ENCODE assay signal across 25 mouse cellular contexts in genomic region chr3:132776686-132777085, GRCm38 (mm10).
"Had no signal": no experiment of that assay in that cellular context is flagged by ENCODE, and none has a peak within 500 bp of the region (broad histone marks: within the 10 kb centered on the region; RNA-seq: fewer than 3 reads in every experiment).

No protein-coding gene starts in this region.

- H3K4me2 ChIP-seq: heart, embryonic 11.5 days; heart, embryonic 13.5 days; heart, embryonic 15.5 days; hindbrain, embryonic 13.5 days; hindbrain, embryonic 15.5 days; kidney, embryonic 15.5 days; limb, embryonic 13.5 days; limb, embryonic 15.5 days had no signal

- H3K9me3 ChIP-seq: heart, embryonic 13.5 days; heart, embryonic 15.5 days; hindbrain, embryonic 13.5 days; hindbrain, embryonic 15.5 days; kidney, embryonic 15.5 days; limb, embryonic 13.5 days; limb, embryonic 15.5 days had no signal

- H3K4me3 ChIP-seq: heart, adult 2 months; heart, embryonic 13.5 days; heart, embryonic 15.5 days; hindbrain, embryonic 13.5 days; hindbrain, embryonic 15.5 days; kidney, embryonic 15.5 days; limb, embryonic 13.5 days; limb, embryonic 15.5 days had no signal

- ATAC-seq: hindbrain, postnatal 0 days; intestine, embryonic 16.5 days had no signal

- H3K9ac ChIP-seq: heart, embryonic 13.5 days; heart, embryonic 15.5 days; hindbrain, embryonic 13.5 days; hindbrain, embryonic 15.5 days; kidney, embryonic 15.5 days; limb, embryonic 13.5 days; limb, embryonic 15.5 days had no signal

- H3K27ac ChIP-seq: heart, adult 2 months; heart, embryonic 13.5 days; heart, embryonic 15.5 days; hindbrain, embryonic 13.5 days; hindbrain, embryonic 15.5 days; hindbrain, postnatal 0 days; kidney, embryonic 15.5 days; kidney, postnatal 0 days; limb, embryonic 13.5 days; limb, embryonic 15.5 days had no signal

- DNase-seq: gastrocnemius, postnatal 14 days; gastrocnemius, postnatal 36 days; heart, adult 11 months; heart, adult 2 months; heart, postnatal 14 days; heart, postnatal 36 days; kidney, adult 11 months; kidney, adult 2 months; kidney, adult 9 months; kidney, postnatal 14 days; kidney, postnatal 36 days; layer of hippocampus, adult 9-11 months; layer of hippocampus, postnatal 36 days; left cerebral cortex, postnatal 4 days had no signal

- H3K27me3 ChIP-seq: heart, embryonic 13.5 days; heart, embryonic 15.5 days; hindbrain, embryonic 13.5 days; hindbrain, embryonic 15.5 days; kidney, embryonic 15.5 days; limb, embryonic 13.5 days; limb, embryonic 15.5 days had no signal

- H3K36me3 ChIP-seq: heart, embryonic 15.5 days; hindbrain, embryonic 15.5 days had no signal

- H3K4me1 ChIP-seq: heart, embryonic 15.5 days; limb, embryonic 13.5 days; limb, embryonic 15.5 days had no signal
